Mouse (Mus musculus) liver, embryonic 15.5 days (tissue): ENCODE data around the gene Perp. TPM values are rescaled to one million over a fixed set of nuclear protein-coding genes. Genes with fewer than 3 reads are reported as not detected.

Experiments used
- ATAC-seq: fragments of 200-750 bp; cut with Nextera tagmentation; 2 replicates; pipeline ENCODE4 v1.8.0; 2017; ENCODE audit warnings: moderate number of reproducible peaks, mild to moderate bottlenecking, moderate library complexity; ENCODE audit not compliant: insufficient read depth
- H3K27ac ChIP-seq: fragments of 300-500 bp; sonication (generic); replicated peaks from 2 replicates; pipeline ENCODE4 v1.5.1; 2015; ENCODE audit warnings: mild to moderate bottlenecking, inconsistent platforms
- H3K27me3 ChIP-seq: fragments of 300-500 bp; sonication (generic); 2 replicates; pipeline ENCODE4 v1.6.1; 2015; ENCODE audit warnings: mild to moderate bottlenecking, inconsistent platforms
- H3K36me3 ChIP-seq: fragments of 300-500 bp; sonication (generic); replicated peaks from 2 replicates; pipeline ENCODE4 v1.6.1; 2015; ENCODE audit warnings: moderate library complexity, mild to moderate bottlenecking, inconsistent platforms
- H3K4me1 ChIP-seq: fragments of 300-500 bp; sonication (generic); replicated peaks from 2 replicates; pipeline ENCODE4 v1.6.1; 2015; ENCODE audit warnings: inconsistent platforms
- H3K4me2 ChIP-seq: fragments of 300-500 bp; sonication (generic); 2 replicates; pipeline ENCODE4 v1.6.1; 2015; ENCODE audit warnings: moderate library complexity, mild to moderate bottlenecking, inconsistent platforms
- H3K4me3 ChIP-seq: fragments of 300-500 bp; sonication (generic); replicated peaks from 2 replicates; pipeline ENCODE4 v1.5.1; 2015; ENCODE audit warnings: mild to moderate bottlenecking, inconsistent platforms
- H3K9ac ChIP-seq: fragments of 300-500 bp; sonication (generic); 2 replicates; pipeline ENCODE4 v1.6.1; 2015; ENCODE audit warnings: moderate library complexity, mild to moderate bottlenecking, inconsistent platforms
- H3K9me3 ChIP-seq: fragments of 300-500 bp; sonication (generic); replicated peaks from 2 replicates; pipeline ENCODE4 v1.6.1; 2016; ENCODE audit warnings: inconsistent platforms
- WGBS: fragments of 180-500 bp; shearing (Covaris S2); methylation state at CpG from one replicate; pipeline ENCODE4 v1.1.7; 2015; ENCODE audit warnings: mixed read lengths; ENCODE audit not compliant: insufficient replicate concordance; 5-methylcytosine and 5-hydroxymethylcytosine counted together
- polyA plus RNA-seq: library from polyadenylated mRNA; unstranded; fragments of >200 nt; fragmentation: Nextera tagmentation; extraction: Ambion mirVana; gene quantifications from 2 replicates; pipeline ENCODE4 v1.2.1, GENCODE M21; 2015

The Perp gene
- polyA plus RNA-seq, 1 experiment from 2014 or later: 19.7 TPM

- peaks cover 3% of the 10 kb centered on the region; the same call in 1 of the 2 replicates for H3K4me1 ChIP-seq
- WGBS: 19% methylated on average over 1 of the region's 1 CpGs
- no peaks in the 10 kb centered on the region for H3K9me3 ChIP-seq
- ATAC-seq: no peak
- H3K4me3 ChIP-seq: no peak overlapping the region
- no peaks in the 10 kb centered on the region for H3K27me3 ChIP-seq
- H3K4me2 ChIP-seq: no peak overlapping the region
- no peak overlapping the region for H3K27ac ChIP-seq
- H3K36me3 ChIP-seq: no peaks in the 10 kb centered on the region
- no peak overlapping the region for H3K9ac ChIP-seq
These were observed 47.3 kb downstream of the Perp start for GRCm38 (mm10) chr10:18892102-18892501.

- peaks cover 3% of the 10 kb centered on the region; the same call in 1 of the 2 replicates for H3K4me1 ChIP-seq
- no peak overlapping the region for H3K9ac ChIP-seq
- H3K9me3 ChIP-seq: no peaks in the 10 kb centered on the region
- no peak overlapping the region for H3K4me3 ChIP-seq
- no peak overlapping the region for H3K4me2 ChIP-seq
- no peak overlapping the region for H3K27ac ChIP-seq
- no peaks in the 10 kb centered on the region for H3K27me3 ChIP-seq
- WGBS: 36% methylated on average over 6 of the region's 6 CpGs
- ATAC-seq: no peak
- H3K36me3 ChIP-seq: no peaks in the 10 kb centered on the region
These were observed 49.7 kb downstream of the Perp start for GRCm38 (mm10) chr10:18894259-18895166.

- Histone ChIP-seq H3K4me1 (no peaks in the 10 kb centered on the region), H3K9me3 (no peaks in the 10 kb centered on the region), H3K27ac (no peak overlapping the region), H3K27me3 (no peaks in the 10 kb centered on the region), H3K9ac (no peak overlapping the region), H3K36me3 (no peaks in the 10 kb centered on the region), H3K4me3 (no peak overlapping the region), H3K4me2 (no peak overlapping the region)
- 9% methylated on average over 6 of the region's 6 CpGs for WGBS
- no peak for ATAC-seq
These were observed 59.3 kb downstream of the Perp start for GRCm38 (mm10) chr10:18904108-18904507.

Other genes with a start within 250 kb of the Perp start
- gene Arfgef3, start 101.1 kb upstream of the Perp start, polyA plus RNA-seq: 0.02 and 0.03 TPM in 2 replicates
- not detected in 2 replicates for gene Gm4922, start 58.2 kb upstream of the Perp start, polyA plus RNA-seq
- 1.3 and 1.5 TPM in 2 replicates for gene Tnfaip3, start 170.6 kb downstream of the Perp start, polyA plus RNA-seq